Mouse (Mus musculus) hindbrain, embryonic 13.5 days (tissue): ENCODE measurements around the gene Itga1. TPM values are rescaled to one million over a fixed set of nuclear protein-coding genes. Genes with fewer than 3 reads are reported as not detected.

Source experiments
- ATAC-seq: fragments of 200-750 bp; cut with Nextera tagmentation; 2 replicates; pipeline ENCODE4 v1.8.0; 2017; ENCODE audit warnings: moderate TSS enrichment; ENCODE audit not compliant: low FRiP score
- H3K27ac ChIP-seq: fragments of 300-500 bp; sonication (generic); 2 replicates; pipeline ENCODE4 v1.5.1; 2015; ENCODE audit warnings: inconsistent platforms, mild to moderate bottlenecking, moderate library complexity
- H3K27me3 ChIP-seq: fragments of 300-500 bp; sonication (generic); 2 replicates; pipeline ENCODE4 v1.6.1; 2015; ENCODE audit warnings: mild to moderate bottlenecking, inconsistent platforms
- H3K36me3 ChIP-seq: fragments of 300-500 bp; sonication (generic); 2 replicates; pipeline ENCODE4 v1.6.1; 2015; ENCODE audit warnings: mild to moderate bottlenecking, inconsistent platforms
- H3K4me1 ChIP-seq: fragments of 300-500 bp; sonication (generic); replicated peaks from 2 replicates; pipeline ENCODE4 v1.6.1; 2015; ENCODE audit warnings: inconsistent platforms
- H3K4me2 ChIP-seq: fragments of 300-500 bp; sonication (generic); 2 replicates; pipeline ENCODE4 v1.6.1; 2015; ENCODE audit warnings: inconsistent platforms, mild to moderate bottlenecking, moderate library complexity
- H3K4me3 ChIP-seq: fragments of 300-500 bp; sonication (generic); 2 replicates; pipeline ENCODE4 v1.5.1; 2015; ENCODE audit warnings: mild to moderate bottlenecking, inconsistent platforms
- H3K9ac ChIP-seq: fragments of 300-500 bp; sonication (generic); 2 replicates; pipeline ENCODE4 v1.6.1; 2015; ENCODE audit warnings: mild to moderate bottlenecking, inconsistent platforms
- H3K9me3 ChIP-seq: fragments of 300-500 bp; sonication (generic); 2 replicates; pipeline ENCODE4 v1.6.1; 2016; ENCODE audit warnings: inconsistent platforms
- WGBS: fragments of 180-500 bp; shearing (Covaris S2); methylation state at CpG from one replicate; pipeline ENCODE4 v1.1.7; 2015; 5-methylcytosine and 5-hydroxymethylcytosine counted together
- polyA plus RNA-seq: library from polyadenylated mRNA; unstranded; fragments of >200 nt; fragmentation: Nextera tagmentation; extraction: Ambion mirVana; gene quantifications from 2 replicates; pipeline ENCODE4 v1.2.1, GENCODE M21; 2015

Gene Itga1
- polyA plus RNA-seq, 1 experiment from 2014 or later, result 7.1 TPM

DNA sequence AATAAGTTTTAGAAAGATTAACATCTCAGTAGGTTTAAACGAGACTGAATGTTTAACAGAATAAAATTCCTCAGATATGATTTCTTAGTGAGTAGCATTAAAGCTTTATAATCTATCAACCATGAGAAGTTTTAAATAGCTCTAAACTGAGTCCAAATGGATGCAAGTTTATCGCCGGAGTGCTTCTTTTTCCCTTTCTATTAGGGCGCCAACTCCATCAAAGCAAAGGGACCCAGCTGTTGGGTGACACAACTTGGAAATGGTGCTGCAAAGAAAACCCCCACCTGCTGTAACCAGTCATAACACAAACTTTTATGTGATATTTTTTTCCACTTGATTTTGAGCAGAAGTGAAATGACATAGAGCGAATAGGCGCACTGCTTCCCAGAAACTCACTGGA is 29.4 kb downstream of the Itga1 start:
- no peaks in the 10 kb centered on the region for H3K36me3 ChIP-seq
- no peaks in the 10 kb centered on the region for H3K27me3 ChIP-seq
- no peak overlapping the region for H3K9ac ChIP-seq
- ATAC-seq, result no peak
- no peak overlapping the region for H3K27ac ChIP-seq
- H3K4me2 ChIP-seq, result no peak overlapping the region
- no peaks in the 10 kb centered on the region for H3K9me3 ChIP-seq
- no peaks in the 10 kb centered on the region for H3K4me1 ChIP-seq
- H3K4me3 ChIP-seq, result no peak overlapping the region
- WGBS, result 96% methylated on average over 6 of the region's 6 CpGs

DNA sequence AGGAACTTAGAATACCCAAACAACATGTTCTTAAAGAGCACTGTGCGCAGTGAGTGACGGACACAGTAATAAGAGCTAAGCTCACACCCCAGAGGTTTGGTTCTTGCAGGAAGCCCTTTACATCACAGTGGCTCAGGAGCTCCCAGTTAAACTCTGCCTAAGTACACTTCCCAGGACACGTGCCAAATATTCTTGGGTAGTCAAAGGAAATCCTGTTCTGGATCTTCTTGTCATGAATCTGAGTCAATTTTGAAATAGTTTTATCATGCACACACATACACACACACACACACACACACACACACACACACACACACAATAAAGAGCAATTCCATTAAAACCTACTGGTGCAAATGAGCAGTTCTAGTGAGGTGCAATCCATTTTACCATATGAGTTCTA is 30.3 kb downstream of the Itga1 start:
- WGBS, result 80% methylated on average over 3 of the region's 3 CpGs
- no peak for ATAC-seq
- H3K36me3 ChIP-seq, result no peaks in the 10 kb centered on the region
- H3K9ac ChIP-seq, result no peak overlapping the region
- no peak overlapping the region for H3K4me2 ChIP-seq
- no peaks in the 10 kb centered on the region for H3K9me3 ChIP-seq
- no peak overlapping the region for H3K4me3 ChIP-seq
- no peaks in the 10 kb centered on the region for H3K4me1 ChIP-seq
- H3K27ac ChIP-seq, result no peak overlapping the region
- H3K27me3 ChIP-seq, result no peaks in the 10 kb centered on the region

DNA sequence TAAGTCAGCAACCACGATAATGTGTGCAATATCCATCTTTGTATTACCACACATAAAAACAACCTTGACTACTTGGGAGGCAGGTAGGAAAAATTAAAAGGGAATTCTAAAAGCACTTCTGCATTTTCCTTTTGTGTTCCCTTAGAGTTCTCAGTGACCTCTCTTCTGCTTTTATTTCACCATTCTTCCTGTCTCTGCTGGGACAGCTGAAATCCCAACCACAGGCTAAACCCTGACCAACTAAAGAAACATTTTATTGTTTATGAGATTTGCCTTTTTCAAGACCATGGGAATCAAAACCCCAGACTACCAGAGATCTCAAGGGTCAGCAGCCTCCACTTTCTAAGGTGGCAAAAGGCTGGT is 33.8 kb downstream of the Itga1 start:
- H3K9ac ChIP-seq, result no peak overlapping the region
- WGBS, result 88% methylated on average over 1 of the region's 1 CpGs
- H3K4me1 ChIP-seq, result no peaks in the 10 kb centered on the region
- no peak overlapping the region for H3K4me3 ChIP-seq
- H3K27ac ChIP-seq, result no peak overlapping the region
- H3K27me3 ChIP-seq, result no peaks in the 10 kb centered on the region
- no peaks in the 10 kb centered on the region for H3K36me3 ChIP-seq
- H3K4me2 ChIP-seq, result no peak overlapping the region
- no peak for ATAC-seq
- no peaks in the 10 kb centered on the region for H3K9me3 ChIP-seq

DNA sequence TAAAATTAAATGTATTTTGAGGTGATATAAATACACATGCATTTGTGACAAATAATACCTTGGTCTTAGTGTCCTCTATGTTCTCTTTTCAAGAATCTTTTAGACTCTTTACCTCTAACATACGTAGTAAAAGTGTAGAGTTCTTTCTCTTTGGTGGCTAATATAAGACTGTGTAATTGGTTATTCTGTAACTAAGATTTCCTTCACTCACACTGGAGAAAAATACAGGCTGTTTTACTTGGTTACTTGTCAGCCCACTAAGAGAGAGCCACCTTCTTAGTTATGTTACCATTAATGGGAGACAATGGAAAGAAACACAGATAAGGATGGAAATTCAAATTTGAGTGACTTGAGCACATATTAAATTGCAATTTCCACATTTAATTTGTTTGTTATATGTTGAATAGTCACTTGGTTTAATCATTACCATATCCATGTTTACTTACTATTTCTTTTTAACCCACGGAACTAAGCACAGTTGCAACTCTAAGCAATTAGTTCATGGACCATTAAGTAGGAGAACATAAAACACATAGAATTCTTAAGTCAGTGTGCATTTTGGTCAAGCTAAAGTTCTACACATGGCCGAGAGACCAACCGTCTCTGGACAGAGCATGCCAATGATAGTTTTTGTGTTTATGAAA is 34.3 kb downstream of the Itga1 start:
- H3K9me3 ChIP-seq, result no peaks in the 10 kb centered on the region
- H3K4me3 ChIP-seq, result no peak overlapping the region
- no peaks in the 10 kb centered on the region for H3K36me3 ChIP-seq
- no peak for ATAC-seq
- no peak overlapping the region for H3K9ac ChIP-seq
- H3K27ac ChIP-seq, result no peak overlapping the region
- 76% methylated on average over 4 of the region's 4 CpGs for WGBS
- H3K27me3 ChIP-seq, result no peaks in the 10 kb centered on the region
- no peak overlapping the region for H3K4me2 ChIP-seq
- no peaks in the 10 kb centered on the region for H3K4me1 ChIP-seq

DNA sequence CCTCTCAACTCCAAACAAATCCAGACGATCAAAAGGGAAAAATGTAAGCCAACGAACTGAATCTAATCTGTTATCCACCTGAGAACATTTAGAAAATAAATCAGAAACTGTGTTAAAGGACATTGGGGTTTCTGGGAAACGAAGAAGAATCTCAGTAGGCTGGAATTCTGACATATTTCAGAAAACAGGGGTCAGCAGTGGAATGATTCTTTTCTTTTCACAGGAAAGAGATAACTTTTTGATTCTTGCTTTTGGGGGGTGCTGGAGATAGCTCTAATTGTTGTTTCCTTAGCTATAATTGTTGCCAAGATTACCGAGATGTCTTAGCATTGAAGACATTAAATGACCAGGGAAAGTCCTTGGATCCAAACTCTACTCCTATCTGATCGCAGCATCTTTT is 44.2 kb downstream of the Itga1 start:
- 85% methylated on average over 5 of the region's 5 CpGs for WGBS
- ATAC-seq, result no peak
- Histone ChIP-seq H3K27me3 (no peaks in the 10 kb centered on the region), H3K4me3 (no peak overlapping the region), H3K27ac (no peak overlapping the region), H3K36me3 (no peaks in the 10 kb centered on the region), H3K9me3 (no peaks in the 10 kb centered on the region), H3K4me2 (no peak overlapping the region), H3K9ac (no peak overlapping the region), H3K4me1 (peaks cover 4% of the 10 kb centered on the region; the same call in 1 of the 2 replicates)

DNA sequence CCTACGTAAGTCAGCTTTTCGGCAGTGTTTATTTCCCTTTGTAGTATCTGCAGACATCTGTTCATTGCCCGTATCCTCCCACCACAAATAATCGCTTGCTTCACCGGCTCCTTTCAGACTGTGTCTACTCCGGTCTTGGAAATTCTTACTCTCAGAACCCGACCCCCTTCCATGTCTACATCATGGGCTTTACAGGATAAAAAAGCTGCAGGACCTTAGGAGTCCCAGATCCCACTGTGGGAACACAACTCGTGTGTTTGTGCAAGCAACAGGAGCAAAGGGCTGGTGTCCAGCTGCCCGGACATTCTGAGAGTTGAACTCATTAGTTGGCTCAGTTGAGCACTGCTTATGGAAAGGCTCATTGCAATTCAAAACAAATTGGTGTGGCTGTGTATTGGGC is 47.0 kb downstream of the Itga1 start:
- Histone ChIP-seq H3K4me3 (no peak overlapping the region), H3K9ac (no peak overlapping the region), H3K4me2 (no peak overlapping the region), H3K9me3 (no peaks in the 10 kb centered on the region), H3K4me1 (peaks cover 4% of the 10 kb centered on the region; the same call in 1 of the 2 replicates), H3K27me3 (no peaks in the 10 kb centered on the region), H3K27ac (no peak overlapping the region), H3K36me3 (no peaks in the 10 kb centered on the region)
- no peak for ATAC-seq
- WGBS, result 17% methylated on average over 9 of the region's 9 CpGs

GRCm38 (mm10) chr13:115052568-115052967 is 49.2 kb downstream of the Itga1 start:
- WGBS, result 63% methylated on average over 7 of the region's 7 CpGs
- Histone ChIP-seq H3K4me1 (peaks cover 4% of the 10 kb centered on the region; the same call in 1 of the 2 replicates), H3K9ac (no peak overlapping the region)

DNA sequence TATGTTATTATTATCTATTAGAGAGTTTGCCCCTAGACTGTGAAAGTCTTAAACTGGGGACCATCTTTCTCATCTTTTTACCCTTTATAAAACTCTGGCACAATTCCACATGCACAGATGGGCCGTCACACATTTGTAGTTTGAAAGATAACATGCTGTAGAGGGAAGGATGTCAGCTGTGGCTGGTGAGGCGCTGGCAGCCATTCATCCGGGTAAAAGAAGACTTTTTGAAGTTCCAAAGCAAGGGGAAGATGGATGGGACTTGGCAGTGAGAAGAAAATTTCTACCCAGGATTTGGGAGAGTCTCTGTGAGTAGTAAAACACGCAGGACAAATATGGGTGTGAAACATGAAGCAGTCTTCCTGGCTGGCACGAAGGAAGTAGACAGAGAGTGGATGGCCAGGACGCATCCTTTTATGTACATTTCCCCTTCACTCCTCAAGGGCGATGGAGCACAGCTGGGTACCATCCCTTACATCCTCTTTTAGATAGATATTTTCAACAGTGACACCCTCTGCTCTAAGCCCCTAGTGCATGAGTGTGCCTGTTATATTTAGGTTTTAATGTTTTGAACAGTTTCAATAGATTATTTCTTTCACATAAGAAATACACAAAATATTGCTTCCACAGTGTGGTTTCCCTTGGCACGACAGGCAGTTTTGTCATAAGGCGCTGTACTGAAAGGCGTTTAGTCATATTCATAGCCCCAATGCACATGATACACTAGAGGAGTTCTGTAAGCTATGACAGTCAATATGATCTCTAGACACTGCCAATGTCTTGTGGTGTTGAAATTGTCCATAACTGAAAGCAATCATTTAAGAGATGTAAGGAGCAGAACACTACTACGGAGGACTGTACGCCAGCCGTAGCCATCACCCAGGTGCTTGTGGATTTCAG is 50.9 kb downstream of the Itga1 start:
- Histone ChIP-seq H3K27me3 (no peaks in the 10 kb centered on the region), H3K4me1 (peaks cover 4% of the 10 kb centered on the region; the same call in 1 of the 2 replicates), H3K27ac (no peak overlapping the region), H3K4me2 (no peak overlapping the region), H3K9me3 (no peaks in the 10 kb centered on the region), H3K36me3 (no peaks in the 10 kb centered on the region), H3K4me3 (no peak overlapping the region), H3K9ac (no peak overlapping the region)
- 82% methylated on average over 13 of the region's 13 CpGs for WGBS
- ATAC-seq, result no peak

More at GRCm38 (mm10) chr13:115052568-115052967, 49.2 kb downstream of the Itga1 start:
- H3K4me3 ChIP-seq, result no peak overlapping the region
- no peak for ATAC-seq
- H3K36me3 ChIP-seq, result no peaks in the 10 kb centered on the region
- H3K9me3 ChIP-seq, result no peaks in the 10 kb centered on the region
- no peaks in the 10 kb centered on the region for H3K27me3 ChIP-seq
- no peak overlapping the region for H3K27ac ChIP-seq
- H3K4me2 ChIP-seq, result no peak overlapping the region

DNA sequence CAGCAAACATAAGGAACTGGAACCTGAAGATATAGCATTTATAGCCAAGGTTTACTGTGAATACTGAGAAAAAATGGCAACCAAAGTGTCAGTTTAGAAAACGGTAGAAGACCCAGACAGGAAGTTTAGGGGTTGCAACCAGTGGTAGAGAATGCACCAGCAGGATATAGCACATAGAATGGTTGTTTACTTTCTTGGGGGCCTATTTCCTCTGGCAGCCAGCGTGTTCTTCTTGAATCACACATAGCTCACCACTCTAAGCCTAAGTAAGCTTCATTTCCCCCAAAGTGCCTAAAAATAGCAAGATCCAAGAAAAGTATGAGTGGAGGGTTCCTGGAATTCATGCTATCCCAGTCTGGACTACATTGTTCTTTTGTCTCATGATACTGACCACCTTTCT is 59.1 kb downstream of the Itga1 start:
- Histone ChIP-seq H3K4me2 (no peak overlapping the region), H3K9me3 (no peaks in the 10 kb centered on the region), H3K27ac (no peak overlapping the region), H3K4me1 (no peaks in the 10 kb centered on the region), H3K9ac (no peak overlapping the region), H3K27me3 (no peaks in the 10 kb centered on the region), H3K4me3 (no peak overlapping the region), H3K36me3 (no peaks in the 10 kb centered on the region)
- WGBS, result 74% methylated on average over 2 of the region's 2 CpGs
- no peak for ATAC-seq

GRCm38 (mm10) chr13:115037304-115037703 is 64.5 kb downstream of the Itga1 start:
- no peak overlapping the region for H3K4me2 ChIP-seq
- H3K9me3 ChIP-seq, result no peaks in the 10 kb centered on the region
- H3K36me3 ChIP-seq, result no peaks in the 10 kb centered on the region
- no peak overlapping the region for H3K4me3 ChIP-seq
- WGBS, result 58% methylated on average over 4 of the region's 4 CpGs
- no peak overlapping the region for H3K27ac ChIP-seq
- no peaks in the 10 kb centered on the region for H3K27me3 ChIP-seq
- no peak for ATAC-seq
- H3K4me1 ChIP-seq, result no peaks in the 10 kb centered on the region
- no peak overlapping the region for H3K9ac ChIP-seq

GRCm38 (mm10) chr13:115035387-115035786 is 66.4 kb downstream of the Itga1 start:
- no peaks in the 10 kb centered on the region for H3K9me3 ChIP-seq
- H3K9ac ChIP-seq, result no peak overlapping the region
- H3K4me1 ChIP-seq, result no peaks in the 10 kb centered on the region
- no peaks in the 10 kb centered on the region for H3K36me3 ChIP-seq
- WGBS, result 82% methylated on average over 8 of the region's 8 CpGs
- no peak for ATAC-seq
- H3K27me3 ChIP-seq, result no peaks in the 10 kb centered on the region
- no peak overlapping the region for H3K4me2 ChIP-seq
- H3K4me3 ChIP-seq, result no peak overlapping the region
- no peak overlapping the region for H3K27ac ChIP-seq

- Histone ChIP-seq H3K27me3 (no peaks in the 10 kb centered on the region), H3K4me3 (no peak overlapping the region), H3K27ac (no peak overlapping the region), H3K4me2 (no peak overlapping the region), H3K36me3 (no peaks in the 10 kb centered on the region), H3K9ac (no peak overlapping the region), H3K4me1 (no peaks in the 10 kb centered on the region), H3K9me3 (no peaks in the 10 kb centered on the region)
- WGBS, result 76% methylated on average over 2 of the region's 2 CpGs
- ATAC-seq, result no peak
These were observed 68.6 kb downstream of the Itga1 start for GRCm38 (mm10) chr13:115033135-115033534.
